Mouse (Mus musculus) stomach, postnatal 0 days (tissue): Measurements from ENCODE around the gene Gng7.

ENCODE experiments used
- CTCF ChIP-seq: IDR thresholded peaks from 2 replicates; pipeline ENCODE4 v1.5.1; 2016; ENCODE audit warnings: antibody characterized with exemption, low read depth, mild to moderate bottlenecking, moderate library complexity
- EP300 ChIP-seq: optimal IDR thresholded peaks from 2 replicates; pipeline ENCODE3; 2016; ENCODE audit warnings: antibody characterized with exemption

DNA sequence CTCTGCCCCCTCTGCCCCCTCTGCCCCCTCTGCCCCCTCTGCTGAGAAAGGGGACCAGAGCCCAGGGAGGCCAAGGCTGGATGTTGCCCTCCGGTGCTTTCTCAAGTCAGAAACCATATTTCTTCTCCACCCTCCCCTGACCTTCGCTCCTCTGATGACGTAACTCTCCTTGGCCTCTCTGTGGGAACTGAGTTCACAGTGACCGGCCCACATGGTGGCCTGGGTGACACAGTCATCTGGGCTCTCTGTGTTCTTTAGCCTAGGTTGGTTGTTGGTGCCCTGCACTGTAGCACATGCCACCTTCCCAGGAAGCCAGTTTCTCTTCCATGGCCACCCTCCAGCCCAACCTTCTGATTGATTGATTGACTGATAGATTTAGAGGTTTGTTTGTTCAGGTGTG, 32.4 kb downstream of the Gng7 start:
- TF ChIP-seq EP300 = no peak
- no peak for TF ChIP-seq CTCF
